Mouse (Mus musculus) hindlimb bud, embryonic 11.5 days (tissue): Measurements from ENCODE around the gene Adssl1.

Experiments
- DNase-seq: peaks from one replicate; pipeline ENCODE4 v3.0.0-alpha.2; 2012; ENCODE audit warnings: low read depth, low spot score; ENCODE audit errors: extremely low spot score

Gene Adssl1

GRCm38 (mm10) chr12:112621900-112622299, 2.1 kb downstream of the Adssl1 start:
- no peak for DNase-seq

- DNase-seq: no peak
These were observed 3.9 kb downstream of the Adssl1 start for GRCm38 (mm10) chr12:112623742-112624141.

GRCm38 (mm10) chr12:112625700-112626099, 5.9 kb downstream of the Adssl1 start:
- DNase-seq: no peak

- DNase-seq: no peak
These were observed 6.6 kb downstream of the Adssl1 start for GRCm38 (mm10) chr12:112626455-112626854.

- no peak for DNase-seq
These were observed 7.4 kb downstream of the Adssl1 start for GRCm38 (mm10) chr12:112627097-112627881.

- DNase-seq: no peak
These were observed 8.4 kb downstream of the Adssl1 start for GRCm38 (mm10) chr12:112628197-112628596.

- no peak for DNase-seq
These were observed 9.3 kb downstream of the Adssl1 start for GRCm38 (mm10) chr12:112628928-112629721.

- DNase-seq: no peak
These were observed 10.2 kb downstream of the Adssl1 start for GRCm38 (mm10) chr12:112630029-112630428.

GRCm38 (mm10) chr12:112630796-112631195, 11.0 kb downstream of the Adssl1 start:
- no peak for DNase-seq

GRCm38 (mm10) chr12:112631472-112631871, 11.6 kb downstream of the Adssl1 start:
- no peak for DNase-seq

- DNase-seq: no peak
These were observed 12.4 kb downstream of the Adssl1 start for GRCm38 (mm10) chr12:112632084-112632777.

GRCm38 (mm10) chr12:112632907-112633306, 13.1 kb downstream of the Adssl1 start:
- DNase-seq: no peak

- DNase-seq: no peak
These were observed 13.8 kb downstream of the Adssl1 start for GRCm38 (mm10) chr12:112633686-112634085.

GRCm38 (mm10) chr12:112639526-112639925, 19.7 kb downstream of the Adssl1 start:
- no peak for DNase-seq

- no peak for DNase-seq
These were observed 23.3 kb downstream of the Adssl1 start for GRCm38 (mm10) chr12:112643126-112643525.

- peak; percentile 89 for DNase-seq
These were observed 24.5 kb downstream of the Adssl1 start, which contains the start of gene Siva1 for GRCm38 (mm10) chr12:112644180-112644854. Gene Siva1, plus strand, starts transcription at chr12:112644679.

GRCm38 (mm10) chr12:112644855-112645506, 25.1 kb downstream of the Adssl1 start:
- no peak for DNase-seq

- no peak for DNase-seq
These were observed 26.3 kb downstream of the Adssl1 start for GRCm38 (mm10) chr12:112646139-112646538.

- no peak for DNase-seq
These were observed 28.2 kb downstream of the Adssl1 start for GRCm38 (mm10) chr12:112648081-112648480.

- no peak for DNase-seq
These were observed 32.1 kb downstream of the Adssl1 start for GRCm38 (mm10) chr12:112651778-112652439.
